Mouse (Mus musculus): ENCODE results near the gene Mctp2.

DNA sequence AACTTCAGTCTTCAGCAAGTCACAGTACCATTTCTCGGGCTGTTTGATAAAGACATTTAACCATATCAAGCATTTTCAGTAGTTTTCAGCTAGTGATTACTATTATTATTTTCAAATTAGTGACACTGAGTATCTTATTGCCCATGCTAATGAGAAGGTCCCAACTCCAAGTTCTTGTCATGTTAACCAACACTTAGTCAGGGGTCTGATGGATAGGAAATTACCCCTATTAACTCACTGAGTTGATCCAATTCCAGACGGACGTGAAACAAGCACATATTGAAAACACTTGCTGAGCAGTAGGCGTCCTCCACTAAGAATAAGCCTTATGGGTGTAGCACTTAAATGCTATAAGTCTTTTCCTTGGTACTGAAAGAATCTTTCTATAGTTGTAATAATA is 14.0 kb upstream of the Mctp2 start:
- no peak for TF ChIP-seq CTCF (IDR thresholded peaks at IDR 0.05; ENCODE audit: insufficient read depth, low read depth, low read length)
- TF ChIP-seq POLR2A (IDR thresholded peaks at IDR 0.05; ENCODE audit: insufficient read depth, low read depth, low read length): no peak

Data from olfactory bulb, adult 2 months (tissue).